Mouse (Mus musculus) limb, embryonic 11.5 days (tissue): ENCODE data around the gene Osm. TPM values are rescaled to one million over a fixed set of nuclear protein-coding genes. Genes with fewer than 3 reads are reported as not detected.

Experiments
- ATAC-seq: fragments of 200-750 bp; cut with Nextera tagmentation; 2 replicates; pipeline ENCODE4 v1.8.0; 2017; ENCODE audit warnings: low read depth; ENCODE audit not compliant: insufficient number of reproducible peaks, low FRiP score, low TSS enrichment
- DNase-seq: peaks from one replicate; pipeline ENCODE4 v3.0.0-alpha.2; 2015; ENCODE audit warnings: low spot score
- H3K27ac ChIP-seq: fragments of 300-500 bp; sonication (generic); replicated peaks from 2 replicates; pipeline ENCODE4 v1.5.1; 2014; ENCODE audit warnings: low read depth, mild to moderate bottlenecking, low read length
- H3K27me3 ChIP-seq: fragments of 300-500 bp; sonication (generic); 2 replicates; pipeline ENCODE4 v1.6.1; 2014; ENCODE audit warnings: mild to moderate bottlenecking, low read length, mixed read lengths; ENCODE audit not compliant: control insufficient read depth, insufficient read depth
- H3K36me3 ChIP-seq: fragments of 300-500 bp; sonication (generic); 2 replicates; pipeline ENCODE4 v1.6.1; 2014; ENCODE audit warnings: mild to moderate bottlenecking, low read length, moderate library complexity, mixed read lengths; ENCODE audit not compliant: control insufficient read depth, insufficient read depth
- H3K4me1 ChIP-seq: fragments of 300-500 bp; sonication (generic); 2 replicates; pipeline ENCODE4 v1.6.1; 2014; ENCODE audit warnings: low read length, mixed read lengths; ENCODE audit not compliant: control insufficient read depth, insufficient read depth
- H3K4me2 ChIP-seq: fragments of 300-500 bp; sonication (generic); 2 replicates; pipeline ENCODE4 v1.6.1; 2014; ENCODE audit warnings: low read depth, mild to moderate bottlenecking, moderate library complexity; ENCODE audit not compliant: severe bottlenecking
- H3K4me3 ChIP-seq: fragments of 300-500 bp; sonication (generic); 2 replicates; pipeline ENCODE4 v1.5.1; 2014; ENCODE audit warnings: low read depth, low read length
- H3K9ac ChIP-seq: fragments of 300-500 bp; sonication (generic); 2 replicates; pipeline ENCODE4 v1.6.1; 2014; ENCODE audit warnings: mild to moderate bottlenecking, low read length
- H3K9me3 ChIP-seq: fragments of 300-500 bp; sonication (generic); 2 replicates; pipeline ENCODE4 v1.6.1; 2016; ENCODE audit warnings: low read length; ENCODE audit not compliant: control insufficient read depth
- WGBS: fragments of 180-500 bp; shearing (Covaris S2); extraction: QIAGEN DNeasy Blood & Tissue Kit; methylation state at CpG from one replicate; pipeline ENCODE4 v1.1.7; 2014; 5-methylcytosine and 5-hydroxymethylcytosine counted together
- polyA plus RNA-seq: library from polyadenylated mRNA; unstranded; fragments of >200 nt; fragmentation: Nextera tagmentation; extraction: Ambion mirVana; gene quantifications from 2 replicates; pipeline ENCODE4 v1.2.1, GENCODE M21; 2014

The Osm gene
- polyA plus RNA-seq, 1 experiment from 2014 or later = not detected

DNA sequence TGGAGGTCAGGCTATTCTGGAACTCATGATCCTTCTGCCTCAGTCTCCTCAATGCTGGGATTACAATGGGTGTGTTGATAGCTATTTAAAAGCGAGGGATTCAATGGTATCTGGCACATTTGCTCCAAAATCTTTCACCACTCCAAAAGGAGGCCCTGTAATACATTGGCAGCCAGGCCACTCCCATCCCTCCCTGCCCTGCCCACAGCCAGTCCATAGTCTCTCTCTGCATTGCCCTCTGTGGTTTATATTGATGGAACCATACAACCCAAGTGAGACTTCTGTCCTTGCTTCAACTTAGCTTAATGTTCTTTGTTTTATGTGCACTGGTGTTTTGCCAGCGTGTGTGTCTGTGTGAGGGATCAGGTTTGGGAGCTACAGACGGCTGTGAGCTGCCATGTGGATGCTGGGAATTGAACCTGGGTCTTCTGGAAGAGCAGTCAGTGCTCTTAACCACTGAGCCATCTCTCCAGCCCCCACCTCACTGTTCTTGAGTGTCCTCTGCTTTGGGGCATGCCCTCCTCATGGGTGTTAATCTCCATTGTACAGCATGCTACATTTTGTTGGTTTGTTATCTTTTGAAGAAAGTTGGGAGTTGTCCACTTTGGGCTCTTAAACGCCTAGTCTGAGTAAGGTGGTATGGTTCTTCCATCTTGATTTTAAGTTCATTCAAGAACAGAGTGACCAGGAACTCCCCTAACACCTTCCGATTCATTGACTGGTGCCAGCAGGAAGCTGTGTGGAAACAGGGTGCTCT, 9.5 kb upstream of the Osm start:
- no peak for ATAC-seq
- no peak for DNase-seq
- 76% methylated on average over 5 of the region's 5 CpGs for WGBS
- Histone ChIP-seq H3K4me1 (0 out of 2 replicates have a peak, but pooled peaks cover 4% of the 10 kb centered on the region), H3K27ac (no peak overlapping the region), H3K9ac (no peak overlapping the region), H3K4me3 (no peak overlapping the region), H3K4me2 (no peak overlapping the region), H3K9me3 (no peaks in the 10 kb centered on the region), H3K27me3 (no peaks in the 10 kb centered on the region), H3K36me3 (no peaks in the 10 kb centered on the region)

DNA sequence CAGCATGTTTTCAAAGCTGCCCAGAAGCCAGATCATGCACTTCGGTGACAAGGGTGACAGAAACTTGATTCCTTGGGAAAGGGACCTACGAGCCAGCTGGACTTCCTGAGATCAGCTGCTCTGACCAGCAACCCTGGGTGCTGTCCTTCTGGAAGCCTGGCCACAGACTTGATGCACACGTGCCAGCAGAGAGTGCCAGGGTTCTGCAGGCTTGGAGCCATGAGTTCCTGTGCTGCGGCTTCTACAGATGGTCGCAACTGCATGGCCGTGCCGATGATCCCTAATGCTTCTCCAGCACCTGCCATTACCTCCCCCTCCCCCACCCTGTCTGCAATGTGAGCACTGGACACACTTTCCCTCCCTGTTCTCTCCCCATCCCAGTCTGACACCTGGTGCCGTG, 7.8 kb upstream of the Osm start:
- Histone ChIP-seq H3K36me3 (no peaks in the 10 kb centered on the region), H3K27ac (no peak overlapping the region), H3K4me3 (no peak overlapping the region), H3K4me2 (no peak overlapping the region), H3K9me3 (no peaks in the 10 kb centered on the region), H3K9ac (no peak overlapping the region), H3K27me3 (no peaks in the 10 kb centered on the region), H3K4me1 (0 out of 2 replicates have a peak, but pooled peaks cover 4% of the 10 kb centered on the region)
- ATAC-seq (no peak), DNase-seq (no peak)
- WGBS = 41% methylated on average over 8 of the region's 8 CpGs

DNA sequence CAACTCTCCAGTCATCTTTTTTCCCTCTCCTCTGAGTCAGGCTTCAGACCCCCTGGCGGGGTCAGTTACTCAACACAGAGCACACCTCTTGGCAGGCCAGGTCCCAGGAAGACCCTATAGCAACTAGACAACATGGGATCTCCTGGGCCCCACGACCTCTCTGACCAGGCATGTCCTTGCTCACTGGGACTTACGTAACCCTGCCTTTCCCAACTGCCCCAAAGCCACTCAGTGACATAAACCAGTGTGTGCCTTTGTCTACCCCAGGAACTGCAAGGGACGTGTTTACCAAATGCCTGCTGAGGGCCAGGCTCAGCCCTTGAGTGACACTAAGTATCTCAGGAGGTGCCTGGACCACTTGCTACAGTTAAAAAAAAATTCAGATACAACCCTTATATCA, 6.4 kb upstream of the Osm start:
- H3K36me3 ChIP-seq = no peaks in the 10 kb centered on the region
- H3K4me2 ChIP-seq = no peak overlapping the region
- ATAC-seq (no peak), DNase-seq (no peak)
- WGBS = 56% methylated on average over 4 of the region's 4 CpGs
- no peak overlapping the region for H3K9ac ChIP-seq
- H3K4me3 ChIP-seq = no peak overlapping the region
- no peaks in the 10 kb centered on the region for H3K9me3 ChIP-seq
- H3K27me3 ChIP-seq = no peaks in the 10 kb centered on the region
- no peak overlapping the region for H3K27ac ChIP-seq
- 0 out of 2 replicates have a peak, but pooled peaks cover 4% of the 10 kb centered on the region for H3K4me1 ChIP-seq

DNA sequence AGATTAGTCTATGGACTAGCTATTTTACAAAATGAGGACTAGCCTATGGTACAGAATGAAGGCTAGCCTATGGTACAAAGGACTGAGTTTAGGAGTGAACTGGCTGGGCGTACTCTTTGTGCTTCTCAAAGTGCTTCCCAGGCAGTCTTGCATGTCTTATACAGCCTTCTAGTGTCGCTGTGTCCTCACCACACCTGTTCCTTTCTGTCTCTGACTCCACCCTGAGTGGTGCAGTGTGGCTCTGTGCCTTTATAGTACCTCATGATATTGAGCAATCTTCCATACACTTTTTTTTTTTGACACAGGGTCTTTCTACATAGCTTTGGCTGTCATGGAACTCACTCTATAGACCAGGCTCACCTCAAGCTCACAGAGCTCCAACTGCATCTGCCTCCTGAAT, 4.8 kb upstream of the Osm start:
- no peaks in the 10 kb centered on the region for H3K36me3 ChIP-seq
- 85% methylated on average over 2 of the region's 2 CpGs for WGBS
- H3K4me1 ChIP-seq = 0 out of 2 replicates have a peak, but pooled peaks cover 4% of the 10 kb centered on the region
- no peak overlapping the region for H3K4me2 ChIP-seq
- no peak overlapping the region for H3K4me3 ChIP-seq
- ATAC-seq (no peak), DNase-seq (no peak)
- no peaks in the 10 kb centered on the region for H3K27me3 ChIP-seq
- H3K9ac ChIP-seq = no peak overlapping the region
- no peak overlapping the region for H3K27ac ChIP-seq
- H3K9me3 ChIP-seq = no peaks in the 10 kb centered on the region

DNA sequence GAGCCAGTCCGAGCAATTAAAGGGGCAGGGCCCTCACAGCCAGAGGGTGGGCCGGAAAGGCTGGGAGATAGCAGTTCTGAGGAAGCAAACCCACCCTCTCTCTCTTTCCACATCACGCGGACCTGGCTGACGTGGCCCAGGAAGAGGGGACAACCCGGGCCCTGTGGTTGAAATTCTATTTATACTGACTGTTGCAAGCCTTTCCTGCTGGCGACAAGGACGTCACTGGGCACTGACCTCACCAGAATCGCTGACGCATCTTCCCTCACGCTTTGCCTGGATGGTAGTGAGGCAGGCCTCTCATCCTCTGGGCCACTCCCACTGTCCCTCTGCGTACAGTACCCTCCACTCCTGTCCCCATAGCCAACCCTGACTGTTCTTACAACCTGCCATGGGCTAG, 3.6 kb upstream of the Osm start:
- Histone ChIP-seq H3K9me3 (no peaks in the 10 kb centered on the region), H3K4me3 (no peak overlapping the region), H3K4me2 (no peak overlapping the region), H3K36me3 (no peaks in the 10 kb centered on the region), H3K4me1 (0 out of 2 replicates have a peak, but pooled peaks cover 4% of the 10 kb centered on the region), H3K27me3 (no peaks in the 10 kb centered on the region), H3K27ac (no peak overlapping the region), H3K9ac (no peak overlapping the region)
- WGBS = 76% methylated on average over 12 of the region's 12 CpGs
- DNase-seq = no peak
- ATAC-seq = no peak

DNA sequence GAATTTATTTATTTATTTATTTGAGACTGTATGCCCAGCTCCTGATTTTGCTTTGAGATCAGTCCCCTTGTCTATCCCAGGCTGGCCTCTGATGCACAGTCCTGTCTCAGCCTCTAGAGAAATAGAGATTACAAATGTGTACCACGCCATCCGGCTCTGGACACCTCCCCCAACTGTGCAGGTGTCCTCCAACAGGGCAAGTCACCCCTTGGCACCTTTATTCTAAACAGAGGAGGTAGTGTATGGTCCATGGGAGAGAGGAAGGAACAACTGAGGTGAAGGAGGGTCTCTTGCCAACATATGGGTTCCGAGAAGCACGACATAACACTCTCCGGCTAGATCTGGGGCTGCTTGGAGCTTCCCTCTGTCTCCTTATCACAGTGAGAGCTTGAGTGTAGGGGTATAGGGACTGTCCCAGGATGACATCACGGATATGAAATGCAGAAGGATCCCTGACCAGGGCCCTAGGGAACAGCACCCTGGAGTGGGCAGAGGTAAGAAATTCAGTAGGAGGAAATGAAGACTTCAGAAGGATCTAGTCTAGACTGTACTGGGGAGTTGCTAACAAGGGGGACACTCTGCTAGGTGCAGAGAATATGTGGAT, 1.1 kb upstream of the Osm start:
- H3K9me3 ChIP-seq = no peaks in the 10 kb centered on the region
- H3K36me3 ChIP-seq = no peaks in the 10 kb centered on the region
- H3K4me1 ChIP-seq = no peaks in the 10 kb centered on the region
- no peak for DNase-seq
- H3K9ac ChIP-seq = no peak overlapping the region
- 85% methylated on average over 6 of the region's 6 CpGs for WGBS
- H3K27me3 ChIP-seq = no peaks in the 10 kb centered on the region
- no peak overlapping the region for H3K4me3 ChIP-seq
- no peak overlapping the region for H3K4me2 ChIP-seq
- H3K27ac ChIP-seq = no peak overlapping the region
- no peak for ATAC-seq

DNA sequence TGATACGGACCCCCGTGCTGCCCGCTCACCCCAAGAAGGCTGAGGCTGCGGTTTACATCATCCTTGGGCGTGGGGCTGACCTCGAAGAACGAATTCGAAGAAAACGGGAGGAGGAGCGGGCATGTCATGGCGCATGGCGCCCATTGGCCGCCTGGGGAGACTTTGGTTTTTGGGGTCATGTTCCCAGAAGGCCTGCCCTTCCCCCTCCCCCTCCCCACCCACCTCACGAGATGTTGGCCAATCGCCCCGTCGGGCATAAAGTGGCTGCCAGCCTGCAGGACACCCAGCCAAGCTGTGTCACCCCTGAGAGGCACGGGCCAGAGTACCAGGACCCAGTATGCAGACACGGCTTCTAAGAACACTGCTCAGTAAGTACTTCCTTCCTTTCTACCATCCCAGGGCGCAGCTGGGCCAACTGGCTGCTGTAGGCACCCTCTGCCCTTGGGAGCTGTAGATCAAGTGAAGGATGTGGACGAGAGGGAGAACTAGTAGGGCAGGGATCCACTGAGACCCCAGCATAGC, 387 bp downstream of the Osm start:
- H3K4me1 ChIP-seq = no peaks in the 10 kb centered on the region
- H3K36me3 ChIP-seq = no peaks in the 10 kb centered on the region
- DNase-seq (no peak), ATAC-seq (no peak)
- H3K4me2 ChIP-seq = no peak overlapping the region
- no peak overlapping the region for H3K4me3 ChIP-seq
- H3K27ac ChIP-seq = no peak overlapping the region
- no peaks in the 10 kb centered on the region for H3K27me3 ChIP-seq
- H3K9me3 ChIP-seq = no peaks in the 10 kb centered on the region
- no peak overlapping the region for H3K9ac ChIP-seq
- WGBS = 92% methylated on average over 21 of the region's 21 CpGs

DNA sequence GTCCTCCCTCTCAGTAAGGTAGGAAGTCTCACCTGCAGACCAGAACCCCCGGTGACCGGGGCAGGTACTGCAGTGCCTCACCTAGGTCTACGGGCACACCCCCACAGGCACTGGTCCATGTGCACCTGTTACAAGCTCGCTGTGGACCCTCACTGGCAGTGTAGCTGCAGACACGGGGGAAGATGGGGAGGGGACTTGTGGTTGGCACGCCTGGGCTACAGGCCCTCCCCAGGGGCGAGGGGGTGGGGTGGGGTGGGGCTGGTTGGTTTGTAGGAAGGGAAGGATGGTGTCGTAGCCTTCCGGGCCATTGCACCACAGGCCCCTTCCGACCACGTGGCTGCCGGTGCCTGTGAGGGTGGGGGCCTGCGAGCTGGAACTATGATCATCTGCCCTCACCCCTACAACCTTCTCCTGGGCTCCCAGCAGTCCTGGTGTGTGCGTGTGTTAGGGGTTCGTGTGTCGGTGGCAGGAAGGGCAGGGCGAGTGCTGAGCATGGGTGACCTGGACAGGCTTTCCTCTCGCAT, 1.2 kb downstream of the Osm start:
- H3K27me3 ChIP-seq = no peaks in the 10 kb centered on the region
- H3K4me3 ChIP-seq = no peak overlapping the region
- no peak for ATAC-seq
- H3K9ac ChIP-seq = no peak overlapping the region
- no peak for DNase-seq
- 80% methylated on average over 18 of the region's 18 CpGs for WGBS
- no peak overlapping the region for H3K27ac ChIP-seq
- H3K4me2 ChIP-seq = no peak overlapping the region
- H3K36me3 ChIP-seq = no peaks in the 10 kb centered on the region
- no peaks in the 10 kb centered on the region for H3K9me3 ChIP-seq
- H3K4me1 ChIP-seq = no peaks in the 10 kb centered on the region
